Mouse (Mus musculus): ENCODE data around the gene Celsr1. TPM values are rescaled to one million over a fixed set of nuclear protein-coding genes. Genes with fewer than 3 reads are reported as not detected.

The Celsr1 gene
- polyA plus RNA-seq, 1 experiment from 2014 or later = 3.5 TPM

- peaks cover 44% of the 10 kb centered on the region for H3K4me1 ChIP-seq (ENCODE audit: insufficient read depth, low read length)
- 30% methylated on average over 11 of the region's 11 CpGs for WGBS
- H3K36me3 ChIP-seq (ENCODE audit: insufficient read depth, low read length) = no peaks in the 10 kb centered on the region
- no peaks in the 10 kb centered on the region for H3K9me3 ChIP-seq (ENCODE audit: low read length)
- H3K4me3 ChIP-seq (ENCODE audit: low read length) = no peak overlapping the region
- peak overlapping the region; percentile 51 for H3K27ac ChIP-seq (ENCODE audit: low read length)
- H3K27me3 ChIP-seq (ENCODE audit: insufficient read depth, low read length) = no peaks in the 10 kb centered on the region
- no peak for ATAC-seq (ENCODE audit: low FRiP score, low TSS enrichment)
- no peak overlapping the region for H3K9ac ChIP-seq (replicated peaks; ENCODE audit: low read length)
- no peak overlapping the region for H3K4me2 ChIP-seq (replicated peaks; ENCODE audit: low read depth, low read length)
Observed at GRCm38 (mm10) chr15:86005691-86006525, 27.7 kb downstream of the Celsr1 start.

GRCm38 (mm10) chr15:86004048-86004447 is 29.5 kb downstream of the Celsr1 start:
- Histone ChIP-seq H3K9ac (replicated peaks; ENCODE audit: low read length) (no peak overlapping the region), H3K27me3 (ENCODE audit: insufficient read depth, low read length) (no peaks in the 10 kb centered on the region), H3K4me1 (ENCODE audit: insufficient read depth, low read length) (peaks cover 57% of the 10 kb centered on the region), H3K27ac (ENCODE audit: low read length) (no peak overlapping the region), H3K4me3 (ENCODE audit: low read length) (no peak overlapping the region), H3K36me3 (ENCODE audit: insufficient read depth, low read length) (no peaks in the 10 kb centered on the region), H3K4me2 (replicated peaks; ENCODE audit: low read depth, low read length) (no peak overlapping the region), H3K9me3 (ENCODE audit: low read length) (no peaks in the 10 kb centered on the region)
- ATAC-seq (ENCODE audit: low FRiP score, low TSS enrichment) = no peak
- WGBS = 85% methylated on average over 3 of the region's 3 CpGs

- Histone ChIP-seq H3K27ac (ENCODE audit: low read length) (peak overlapping the region; percentile 36), H3K9ac (replicated peaks; ENCODE audit: low read length) (no peak overlapping the region), H3K4me1 (ENCODE audit: insufficient read depth, low read length) (peaks cover 62% of the 10 kb centered on the region), H3K27me3 (ENCODE audit: insufficient read depth, low read length) (no peaks in the 10 kb centered on the region), H3K4me2 (replicated peaks; ENCODE audit: low read depth, low read length) (no peak overlapping the region), H3K4me3 (ENCODE audit: low read length) (no peak overlapping the region), H3K36me3 (ENCODE audit: insufficient read depth, low read length) (no peaks in the 10 kb centered on the region), H3K9me3 (ENCODE audit: low read length) (no peaks in the 10 kb centered on the region)
- ATAC-seq (ENCODE audit: low FRiP score, low TSS enrichment) = peak; percentile 46
- 66% methylated on average over 5 of the region's 5 CpGs for WGBS
Observed at GRCm38 (mm10) chr15:86000706-86001292, 32.8 kb downstream of the Celsr1 start.

- ATAC-seq (ENCODE audit: low FRiP score, low TSS enrichment) = no peak
- no peaks in the 10 kb centered on the region for H3K27me3 ChIP-seq (ENCODE audit: insufficient read depth, low read length)
- H3K4me3 ChIP-seq (ENCODE audit: low read length) = no peak overlapping the region
- H3K27ac ChIP-seq (ENCODE audit: low read length) = no peak overlapping the region
- no peaks in the 10 kb centered on the region for H3K36me3 ChIP-seq (ENCODE audit: insufficient read depth, low read length)
- H3K9ac ChIP-seq (replicated peaks; ENCODE audit: low read length) = no peak overlapping the region
- 60% methylated on average over 4 of the region's 4 CpGs for WGBS
- peaks cover 76% of the 10 kb centered on the region for H3K4me1 ChIP-seq (ENCODE audit: insufficient read depth, low read length)
- H3K4me2 ChIP-seq (replicated peaks; ENCODE audit: low read depth, low read length) = no peak overlapping the region
- no peaks in the 10 kb centered on the region for H3K9me3 ChIP-seq (ENCODE audit: low read length)
Observed at GRCm38 (mm10) chr15:85998525-85999230, 34.9 kb downstream of the Celsr1 start.

- peak; percentile 64 for ATAC-seq (ENCODE audit: low FRiP score, low TSS enrichment)
- Histone ChIP-seq H3K4me2 (replicated peaks; ENCODE audit: low read depth, low read length) (peak overlapping the region; percentile 11; the same call in 1 of the 2 replicates), H3K4me3 (ENCODE audit: low read length) (no peak overlapping the region), H3K27me3 (ENCODE audit: insufficient read depth, low read length) (no peaks in the 10 kb centered on the region), H3K9me3 (ENCODE audit: low read length) (no peaks in the 10 kb centered on the region), H3K27ac (ENCODE audit: low read length) (peak overlapping the region; percentile 84), H3K4me1 (ENCODE audit: insufficient read depth, low read length) (peaks cover 83% of the 10 kb centered on the region), H3K9ac (replicated peaks; ENCODE audit: low read length) (no peak overlapping the region), H3K36me3 (ENCODE audit: insufficient read depth, low read length) (no peaks in the 10 kb centered on the region)
- 17% methylated on average over 13 of the region's 13 CpGs for WGBS
Observed at GRCm38 (mm10) chr15:85996031-85996765, 37.4 kb downstream of the Celsr1 start.

- 70% methylated on average over 6 of the region's 6 CpGs for WGBS
- Histone ChIP-seq H3K4me2 (replicated peaks; ENCODE audit: low read depth, low read length) (no peak overlapping the region), H3K9ac (replicated peaks; ENCODE audit: low read length) (0 out of 2 replicates have a peak overlapping the region, but pooled peaks have one; percentile 46), H3K4me1 (ENCODE audit: insufficient read depth, low read length) (peaks cover 77% of the 10 kb centered on the region), H3K9me3 (ENCODE audit: low read length) (no peaks in the 10 kb centered on the region), H3K27ac (ENCODE audit: low read length) (peak overlapping the region; percentile 87; the same call in 1 of the 2 replicates), H3K4me3 (ENCODE audit: low read length) (no peak overlapping the region), H3K36me3 (ENCODE audit: insufficient read depth, low read length) (no peaks in the 10 kb centered on the region), H3K27me3 (ENCODE audit: insufficient read depth, low read length) (no peaks in the 10 kb centered on the region)
- no peak for ATAC-seq (ENCODE audit: low FRiP score, low TSS enrichment)
Observed at GRCm38 (mm10) chr15:85994906-85995608, 38.5 kb downstream of the Celsr1 start.

- H3K27ac ChIP-seq (ENCODE audit: low read length) = peak overlapping the region; percentile 87
- H3K4me2 ChIP-seq (replicated peaks; ENCODE audit: low read depth, low read length) = 0 out of 2 replicates have a peak overlapping the region, but pooled peaks have one; percentile 8
- no peak for ATAC-seq (ENCODE audit: low FRiP score, low TSS enrichment)
- H3K9ac ChIP-seq (replicated peaks; ENCODE audit: low read length) = peak overlapping the region; percentile 46
- no peak overlapping the region for H3K4me3 ChIP-seq (ENCODE audit: low read length)
- H3K27me3 ChIP-seq (ENCODE audit: insufficient read depth, low read length) = no peaks in the 10 kb centered on the region
- 41% methylated on average over 14 of the region's 14 CpGs for WGBS
- H3K36me3 ChIP-seq (ENCODE audit: insufficient read depth, low read length) = no peaks in the 10 kb centered on the region
- H3K4me1 ChIP-seq (ENCODE audit: insufficient read depth, low read length) = peaks cover 72% of the 10 kb centered on the region
- no peaks in the 10 kb centered on the region for H3K9me3 ChIP-seq (ENCODE audit: low read length)
Observed at GRCm38 (mm10) chr15:85993931-85994583, 39.5 kb downstream of the Celsr1 start.

GRCm38 (mm10) chr15:85993386-85993785 is 40.2 kb downstream of the Celsr1 start:
- H3K9me3 ChIP-seq (ENCODE audit: low read length) = no peaks in the 10 kb centered on the region
- H3K4me2 ChIP-seq (replicated peaks; ENCODE audit: low read depth, low read length) = no peak overlapping the region
- H3K27ac ChIP-seq (ENCODE audit: low read length) = peak overlapping the region; percentile 87
- H3K27me3 ChIP-seq (ENCODE audit: insufficient read depth, low read length) = no peaks in the 10 kb centered on the region
- H3K4me1 ChIP-seq (ENCODE audit: insufficient read depth, low read length) = peaks cover 72% of the 10 kb centered on the region
- ATAC-seq (ENCODE audit: low FRiP score, low TSS enrichment) = no peak
- H3K4me3 ChIP-seq (ENCODE audit: low read length) = no peak overlapping the region
- no peak overlapping the region for H3K9ac ChIP-seq (replicated peaks; ENCODE audit: low read length)
- H3K36me3 ChIP-seq (ENCODE audit: insufficient read depth, low read length) = no peaks in the 10 kb centered on the region
